Mouse (Mus musculus): ENCODE measurements around the gene Lhfpl3. TPM values are rescaled to one million over a fixed set of nuclear protein-coding genes. Genes with fewer than 3 reads are reported as not detected.

Gene Lhfpl3
- 20.6 TPM for polyA plus RNA-seq (2014; fragmentation: Illumina TruSeq; extraction: RNeasy Lipid Tissue Mini Kit (QIAGEN cat#74804); ENCODE audit: low read depth, low replicate concordance)

GRCm38 (mm10) chr5:22745885-22746532, at the start of gene Lhfpl3:
Gene Lhfpl3 (plus strand): TSS chr5:22746059.

Other genes starting within 250 kb of the Lhfpl3 start
- 68.1 TPM for gene Orc5, start 195.6 kb upstream of the Lhfpl3 start, polyA plus RNA-seq (2014; fragmentation: Illumina TruSeq; extraction: RNeasy Lipid Tissue Mini Kit (QIAGEN cat#74804); ENCODE audit: low read depth, low replicate concordance)

All from adrenal gland, adult 10 weeks (tissue).